Mouse (Mus musculus) cerebellum, postnatal 25 days (tissue): ENCODE measurements around the gene Apobec3.
A peak's percentile ranks its signal among the peaks of the same experiment; 100 is the strongest.

Experiments used
- DNase-seq, 2 experiments: peaks; one replicate each; pipeline ENCODE4 v3.0.0; 2021; ENCODE audit warnings: mixed read lengths in 2 of 2

Gene Apobec3

DNA sequence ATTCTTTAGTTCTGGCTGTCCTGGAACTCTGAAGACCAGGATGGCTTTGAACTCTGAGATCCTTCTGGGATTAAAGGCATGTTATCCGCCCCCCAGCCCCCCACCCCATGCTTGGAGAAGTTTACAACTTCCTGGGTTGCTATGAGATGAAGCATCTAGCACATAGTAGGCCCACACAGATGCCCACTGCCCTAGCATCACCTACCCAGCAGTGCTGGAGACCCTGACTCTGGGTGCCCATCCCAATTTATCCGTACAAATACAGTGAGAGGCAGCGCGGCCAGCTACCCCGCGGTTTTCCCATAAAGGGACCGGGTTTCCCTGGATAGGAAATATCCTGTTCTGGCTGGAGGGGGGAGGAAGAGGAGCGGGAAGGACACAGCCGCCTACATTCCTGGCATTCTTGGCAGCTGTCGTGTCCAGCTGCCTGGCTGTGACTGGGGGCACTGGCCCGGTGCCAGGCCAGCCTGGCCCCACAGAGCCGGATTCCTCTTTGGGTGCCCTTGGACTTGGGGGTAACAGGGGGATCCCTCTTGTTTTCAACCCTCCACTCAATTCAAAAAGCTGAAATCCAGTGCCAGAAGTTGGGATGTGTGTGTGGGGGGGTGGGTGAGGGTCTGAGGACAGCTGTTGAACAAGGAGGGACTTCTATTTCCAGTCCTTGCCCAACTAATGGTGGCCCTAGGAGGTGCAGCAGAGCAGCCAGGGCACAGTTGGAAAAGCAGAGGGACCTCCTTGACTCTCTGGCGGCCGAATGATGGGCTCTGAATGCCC lies 60.5 kb downstream of the Apobec3 start:
- DNase-seq, result no peak

DNA sequence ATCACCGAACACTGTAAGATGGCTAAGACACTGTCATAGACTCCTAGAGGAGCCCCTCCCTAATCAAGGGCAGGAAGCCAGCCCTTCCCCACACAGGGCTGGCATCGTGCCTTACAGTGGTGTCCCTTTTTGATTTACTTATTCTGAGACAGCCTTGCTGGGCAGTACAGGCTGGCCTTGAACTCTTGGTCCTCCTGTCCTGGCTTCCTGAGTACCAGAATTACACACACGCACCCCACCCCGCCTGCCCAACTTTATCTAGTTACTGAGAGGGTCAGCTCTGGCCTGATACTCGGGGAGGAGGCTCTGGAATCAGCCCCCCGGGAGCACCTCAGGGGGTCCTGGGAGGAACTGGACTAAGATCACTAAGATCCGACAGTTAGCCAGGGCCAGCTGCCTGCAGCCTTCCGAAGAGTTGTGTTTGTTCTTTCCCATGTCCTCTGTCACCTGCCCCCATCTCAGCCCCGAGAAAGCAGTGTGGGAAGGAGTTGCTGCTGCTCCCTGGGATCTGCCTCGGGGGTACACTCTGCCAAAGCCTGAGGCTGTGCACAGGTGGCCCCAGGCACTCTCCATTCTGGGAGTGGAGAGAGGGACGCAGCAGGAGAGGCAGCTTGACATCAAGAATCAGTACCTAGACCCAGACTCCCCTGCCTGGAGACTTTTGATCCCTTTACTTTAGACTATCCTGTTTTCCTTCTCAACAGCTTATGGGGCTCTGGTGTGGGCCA lies 61.2 kb downstream of the Apobec3 start:
- DNase-seq, result no peak

DNA sequence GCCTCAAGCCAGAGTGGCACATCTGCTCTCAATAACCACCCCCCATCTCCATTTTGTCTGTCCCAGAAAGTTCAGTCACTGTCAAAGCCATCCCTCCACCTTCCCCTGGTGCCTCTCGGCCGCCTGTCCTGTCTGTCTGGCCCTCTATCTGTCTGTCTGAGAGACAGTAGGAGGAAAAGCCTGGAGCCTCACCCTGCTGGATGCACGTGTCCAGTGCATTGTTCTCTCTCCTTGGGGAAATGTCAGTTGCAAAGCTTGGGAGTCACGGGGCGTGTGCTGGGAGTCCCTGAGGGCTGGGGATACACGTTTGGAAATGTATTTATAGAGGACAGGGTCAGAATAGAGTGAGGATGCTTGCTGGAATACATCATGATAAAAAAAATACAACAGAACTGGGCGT lies 62.0 kb downstream of the Apobec3 start:
- no peak for DNase-seq

DNA sequence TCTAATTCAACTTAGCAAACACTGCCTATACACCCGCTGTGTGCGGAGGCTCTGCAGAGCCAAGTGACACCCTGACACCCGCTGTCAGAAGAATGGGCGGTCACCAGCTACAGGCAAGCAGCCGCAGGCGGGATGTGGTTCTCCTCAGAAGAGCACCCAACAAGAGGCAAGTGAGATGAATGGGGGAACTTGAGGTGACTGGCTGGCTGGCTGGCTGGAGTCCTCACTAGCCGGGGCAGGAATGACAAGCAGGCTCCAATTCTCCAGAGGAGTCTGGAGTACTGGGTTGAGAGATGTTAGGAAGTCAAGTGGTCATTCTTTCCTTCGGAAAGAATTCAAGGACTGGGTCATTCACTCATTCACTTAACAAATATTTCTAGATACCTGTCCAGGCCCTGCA lies 65.1 kb downstream of the Apobec3 start:
- no peak for DNase-seq

DNA sequence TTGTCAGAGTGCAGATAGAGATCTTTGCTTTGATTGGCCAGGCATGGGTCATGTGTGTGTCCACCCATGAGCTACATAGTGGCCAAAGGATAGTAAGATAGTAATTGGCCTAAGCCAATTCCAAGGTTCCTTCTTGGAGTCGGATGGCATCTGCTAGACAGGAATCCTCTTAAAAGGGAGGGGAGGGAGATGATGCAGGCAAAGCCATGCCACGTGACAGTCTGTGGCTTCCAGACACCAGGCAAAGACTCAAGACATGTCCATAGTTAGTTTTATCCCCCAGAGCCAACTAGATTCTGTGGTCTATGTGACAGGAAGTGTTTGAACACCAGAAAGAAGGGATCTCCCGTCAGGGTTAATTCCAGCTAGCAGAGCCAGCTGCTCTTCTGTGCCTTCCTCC lies 67.0 kb downstream of the Apobec3 start:
- no peak for DNase-seq

DNA sequence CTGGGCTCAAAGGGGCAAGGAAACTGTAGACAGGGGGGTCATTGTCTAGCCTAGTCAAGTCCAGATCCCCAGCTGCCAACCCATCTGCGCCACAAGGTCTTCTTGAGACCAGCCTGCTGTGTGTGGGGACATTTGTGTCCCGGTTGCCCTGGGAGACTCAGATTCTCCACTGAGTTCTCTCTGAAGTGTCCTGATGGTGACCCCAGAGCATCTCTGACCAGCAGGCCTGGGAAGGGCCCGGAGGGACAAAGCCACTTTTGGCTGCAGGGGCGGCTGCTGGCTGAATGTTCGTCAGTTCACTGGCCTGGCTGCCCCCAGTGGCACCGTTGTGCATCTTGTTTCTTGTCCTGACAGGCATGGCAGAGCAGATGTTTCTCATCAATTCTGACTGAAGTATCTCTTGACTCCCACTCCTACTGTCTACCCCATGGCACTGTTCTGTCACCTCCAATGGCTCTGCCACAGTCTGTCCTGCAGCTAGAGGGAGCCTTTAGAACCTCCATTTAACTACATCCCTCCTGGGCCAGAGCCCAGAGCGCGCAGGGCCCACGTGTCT lies 70.0 kb downstream of the Apobec3 start:
- DNase-seq, result peak; percentile 19 to 34

DNA sequence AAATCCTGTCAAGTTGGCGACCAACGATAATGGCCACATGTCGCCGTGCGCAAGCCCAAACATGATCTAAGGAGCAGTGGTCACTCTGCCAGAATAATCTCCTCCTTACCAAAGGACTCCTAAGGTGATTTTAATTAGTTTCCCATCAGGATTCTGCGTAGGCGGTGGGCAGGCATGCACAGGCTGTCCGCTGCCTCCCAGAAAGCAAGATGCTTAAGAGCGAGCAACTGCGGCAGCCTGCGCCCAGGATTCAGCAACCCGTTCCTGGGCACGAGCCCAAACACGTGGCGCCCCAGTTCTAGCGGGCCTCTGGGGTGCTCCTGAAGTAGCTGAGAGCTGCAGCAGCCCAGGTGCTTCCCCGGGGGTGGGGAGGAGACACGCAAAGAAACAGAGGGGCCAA lies 71.2 kb downstream of the Apobec3 start:
- peak; percentile 78 to 83 for DNase-seq

DNA sequence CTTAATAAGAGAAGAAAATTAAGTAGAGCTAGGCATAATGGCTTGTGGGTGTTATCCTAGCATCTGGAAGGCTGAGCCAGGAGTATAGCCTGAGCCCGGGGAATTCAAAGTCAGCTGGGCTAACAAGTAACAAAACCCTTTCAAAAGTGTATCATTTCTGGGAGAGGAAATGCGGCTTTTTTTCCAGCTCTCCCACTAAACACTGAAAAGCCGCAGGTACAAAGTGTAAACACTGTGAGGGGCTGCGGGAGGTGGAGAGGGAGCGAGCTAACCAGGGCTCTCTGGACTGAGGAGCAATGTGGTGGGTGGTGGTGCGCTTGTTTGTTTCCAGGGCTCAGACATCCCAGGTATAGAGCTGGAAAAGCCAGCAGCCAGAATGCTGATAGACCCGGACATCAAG lies 72.9 kb downstream of the Apobec3 start:
- no peak for DNase-seq
